Mouse (Mus musculus): Measurements from ENCODE around the gene Rab11fip3.
A peak's percentile ranks its signal among the peaks of the same experiment; 100 is the strongest.

Rab11fip3 gene

GRCm38 (mm10) chr17:26087059-26087564 is 17.8 kb upstream of the Rab11fip3 start:
- DNase-seq (ENCODE audit: extremely low read depth, low read depth): no peak

GRCm38 (mm10) chr17:26080867-26081266 is 11.5 kb upstream of the Rab11fip3 start:
- DNase-seq (ENCODE audit: extremely low read depth, low read depth): no peak

- no peak for DNase-seq (ENCODE audit: extremely low read depth, low read depth)
These were observed 9.5 kb upstream of the Rab11fip3 start for GRCm38 (mm10) chr17:26078851-26079250.

DNA sequence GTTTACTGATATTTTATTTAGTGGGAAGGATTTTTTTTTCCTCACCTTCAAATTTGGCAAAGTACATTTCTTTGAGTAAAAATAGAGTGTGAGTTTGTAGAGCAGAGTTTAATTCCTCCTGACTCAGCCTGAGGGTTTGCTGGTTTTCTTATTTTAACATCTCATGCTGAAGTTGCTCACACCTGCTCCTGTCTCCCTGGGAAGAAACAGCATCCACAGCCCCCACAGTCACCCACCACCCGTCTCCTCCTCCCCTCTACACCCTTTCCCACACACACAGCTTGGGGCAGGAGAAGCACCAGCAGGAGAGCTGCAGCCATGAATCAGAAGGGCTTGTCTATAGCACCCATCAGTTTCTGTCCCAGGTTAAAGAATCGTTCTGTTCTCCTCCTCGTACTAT is 5.9 kb upstream of the Rab11fip3 start:
- no peak for DNase-seq (ENCODE audit: extremely low read depth, low read depth)

- no peak for DNase-seq (ENCODE audit: extremely low read depth, low read depth)
These were observed 781 bp upstream of the Rab11fip3 start for GRCm38 (mm10) chr17:26070136-26070535.

- no peak for DNase-seq (ENCODE audit: extremely low read depth, low read depth)
These were observed 1.1 kb downstream of the Rab11fip3 start for GRCm38 (mm10) chr17:26068024-26068830.

- no peak for DNase-seq (ENCODE audit: extremely low read depth, low read depth)
These were observed 2.8 kb downstream of the Rab11fip3 start for GRCm38 (mm10) chr17:26066488-26067020.

DNA sequence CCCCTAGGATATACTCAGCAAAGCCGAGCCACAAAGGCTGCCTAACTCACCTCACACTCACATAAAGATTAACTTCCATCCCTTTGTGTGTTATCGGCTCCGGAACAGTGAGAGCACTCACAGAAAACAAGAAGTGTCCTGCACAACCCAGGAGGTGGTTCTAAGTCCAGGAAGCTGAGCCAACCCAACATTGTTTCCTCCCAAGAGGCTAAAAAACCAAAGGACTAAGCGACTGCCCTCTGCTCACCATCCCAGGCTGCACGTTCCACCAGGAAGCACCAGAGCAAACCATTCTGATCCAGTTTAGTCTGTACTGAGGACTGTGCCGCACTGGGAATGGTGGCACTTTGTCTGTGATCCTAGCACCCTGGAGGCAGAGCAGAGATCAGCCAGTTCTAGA is 4.4 kb downstream of the Rab11fip3 start:
- no peak for DNase-seq (ENCODE audit: extremely low read depth, low read depth)

GRCm38 (mm10) chr17:26057787-26058567 is 11.4 kb downstream of the Rab11fip3 start:
- no peak for DNase-seq (ENCODE audit: extremely low read depth, low read depth)

- no peak for DNase-seq (ENCODE audit: extremely low read depth, low read depth)
These were observed 12.1 kb downstream of the Rab11fip3 start for GRCm38 (mm10) chr17:26057278-26057677.

DNA sequence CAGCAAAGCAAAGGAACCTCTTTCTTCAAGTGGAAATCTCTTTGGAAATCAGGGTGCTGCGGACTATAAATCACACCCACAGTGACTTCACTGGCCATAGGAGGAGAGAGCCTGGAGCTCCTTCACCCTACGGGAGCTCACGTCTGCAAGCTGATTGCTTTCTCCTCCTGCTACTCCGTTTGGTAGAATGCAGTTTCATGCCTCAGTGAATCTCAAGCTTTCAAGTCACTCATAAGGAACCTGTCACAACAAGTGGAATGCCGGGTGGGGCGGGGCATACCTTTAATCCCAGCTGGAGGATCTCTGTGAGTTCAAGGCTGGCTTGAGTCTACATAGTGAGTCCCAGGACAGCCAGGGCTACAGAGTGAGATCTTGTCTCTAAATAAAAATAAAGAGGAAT is 14.2 kb downstream of the Rab11fip3 start:
- no peak for DNase-seq (ENCODE audit: extremely low read depth, low read depth)

GRCm38 (mm10) chr17:26054133-26054845 is 15.1 kb downstream of the Rab11fip3 start:
- DNase-seq (ENCODE audit: extremely low read depth, low read depth): no peak

DNA sequence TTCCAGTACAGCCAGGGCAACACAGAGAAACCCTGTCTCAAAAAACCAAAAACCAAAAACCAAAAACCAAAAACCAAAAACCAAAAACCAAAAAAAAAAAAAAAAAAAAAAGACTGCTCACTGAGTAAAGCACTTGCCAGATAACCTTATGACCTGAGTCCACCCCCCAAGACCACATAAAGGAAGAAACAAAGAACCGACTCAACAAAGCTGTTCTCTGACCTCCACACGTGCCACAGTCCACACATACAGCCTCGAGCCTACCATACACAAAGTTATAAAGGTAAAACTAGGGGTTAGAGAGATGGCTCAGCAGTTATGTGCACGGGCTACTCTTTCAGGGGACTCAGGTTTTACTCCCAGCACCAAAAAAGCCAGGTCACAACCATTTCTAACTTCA is 16.6 kb downstream of the Rab11fip3 start:
- no peak for DNase-seq (ENCODE audit: extremely low read depth, low read depth)

DNA sequence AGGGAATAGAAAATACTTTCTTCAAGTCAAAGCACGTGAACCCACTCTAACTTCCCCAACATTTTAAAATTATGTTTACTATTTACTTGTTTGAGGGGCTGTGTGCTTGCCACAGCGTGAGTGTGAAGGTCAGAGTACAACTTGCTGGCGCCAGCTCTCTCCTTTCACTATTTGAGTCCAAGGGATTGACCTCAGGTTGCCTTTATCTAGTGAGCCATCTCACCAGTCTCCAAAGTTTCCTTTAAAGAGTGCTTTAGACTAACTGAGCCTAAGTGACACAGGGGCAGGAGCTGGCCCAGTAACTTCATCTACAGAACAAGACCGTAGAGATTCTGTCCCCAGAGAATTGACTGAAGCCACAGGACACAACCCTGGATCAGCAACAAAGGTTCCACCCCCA is 17.3 kb downstream of the Rab11fip3 start:
- no peak for DNase-seq (ENCODE audit: extremely low read depth, low read depth)

- no peak for DNase-seq (ENCODE audit: extremely low read depth, low read depth)
These were observed 21.2 kb downstream of the Rab11fip3 start for GRCm38 (mm10) chr17:26048118-26048517.

GRCm38 (mm10) chr17:26046253-26046997 is 22.9 kb downstream of the Rab11fip3 start:
- no peak for DNase-seq (ENCODE audit: extremely low read depth, low read depth)

DNA sequence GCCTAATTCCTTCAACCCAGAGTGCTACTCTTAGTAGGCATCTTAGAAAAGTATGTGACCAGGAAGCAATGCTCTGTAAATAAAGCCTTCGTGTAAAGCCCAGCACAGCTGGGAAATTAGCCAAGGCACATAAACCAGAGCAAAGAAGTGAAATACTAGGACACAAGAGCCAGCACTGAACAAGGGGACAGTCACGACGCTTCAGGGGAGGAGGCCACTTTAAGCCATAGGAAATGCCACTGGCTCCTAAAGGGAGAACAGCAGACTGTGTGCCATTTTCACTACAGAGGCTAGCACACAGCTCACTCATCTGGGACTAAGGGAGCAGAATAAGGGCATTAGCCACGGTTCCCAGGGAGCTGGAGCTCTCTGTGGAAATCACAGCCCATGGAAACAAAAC is 24.1 kb downstream of the Rab11fip3 start:
- no peak for DNase-seq (ENCODE audit: extremely low read depth, low read depth)

GRCm38 (mm10) chr17:26043249-26043636 is 26.1 kb downstream of the Rab11fip3 start:
- no peak for DNase-seq (ENCODE audit: extremely low read depth, low read depth)

GRCm38 (mm10) chr17:26042599-26043248 is 26.6 kb downstream of the Rab11fip3 start:
- DNase-seq (ENCODE audit: extremely low read depth, low read depth): no peak

GRCm38 (mm10) chr17:26041111-26041802 is 28.1 kb downstream of the Rab11fip3 start:
- peak; percentile 31 for DNase-seq (ENCODE audit: extremely low read depth, low read depth)

All from MEL-GATA-1-ER (cell line).